Mouse (Mus musculus) small intestine, adult 10 weeks (tissue): Measurements from ENCODE around the gene Dpysl5. TPM values are rescaled to one million over a fixed set of nuclear protein-coding genes. Genes with fewer than 3 reads are reported as not detected.

ENCODE experiments used
- polyA plus RNA-seq: library from polyadenylated mRNA; stranded (reverse); fragments of 350-450 nt; fragmentation: Illumina TruSeq; extraction: RNeasy Lipid Tissue Mini Kit (QIAGEN cat#74804); gene quantifications from one replicate; pipeline ENCODE4 v1.2.3, GENCODE M21; 2014; ENCODE audit warnings: low replicate concordance

Dpysl5 gene
- polyA plus RNA-seq = 0.37 TPM

GRCm38 (mm10) chr5:30711147-30712001 lies at the start of gene Dpysl5:
Gene Dpysl5 (plus strand): TSS chr5:30711564.

GRCm38 (mm10) chr5:30666391-30667195 lies 44.8 kb upstream of the Dpysl5 start, which contains the start of gene Cenpa:
Gene Cenpa (plus strand): TSS chr5:30666777.

GRCm38 (mm10) chr5:30814424-30815119 lies 103.2 kb downstream of the Dpysl5 start, which contains the start of gene Mapre3:
Gene Mapre3 (plus strand): TSS chr5:30814641.

Other genes with a start within 250 kb of the Dpysl5 start
- gene Otof, start 249.6 kb upstream of the Dpysl5 start, polyA plus RNA-seq = not detected
- gene 1700001C02Rik, start 245.5 kb upstream of the Dpysl5 start, polyA plus RNA-seq = not detected
- not detected for gene Cib4, start 165.7 kb upstream of the Dpysl5 start, polyA plus RNA-seq
- gene Kcnk3, start 123.4 kb upstream of the Dpysl5 start, polyA plus RNA-seq = 0.56 TPM
- 5.8 TPM for gene Slc35f6, start 63.6 kb upstream of the Dpysl5 start, polyA plus RNA-seq
- gene Cenpa, start 44.8 kb upstream of the Dpysl5 start, polyA plus RNA-seq = 24.2 TPM
- gene Mapre3, start 103.1 kb downstream of the Dpysl5 start, polyA plus RNA-seq = 9.5 TPM
- gene Tmem214, start 156.4 kb downstream of the Dpysl5 start, polyA plus RNA-seq = 15.1 TPM
- 2.3 TPM for gene Agbl5, start 177.1 kb downstream of the Dpysl5 start, polyA plus RNA-seq
- gene Ost4, start 196.2 kb downstream of the Dpysl5 start, polyA plus RNA-seq = 273 TPM
- 0.11 TPM for gene Emilin1, start 201.8 kb downstream of the Dpysl5 start, polyA plus RNA-seq
- 2.0 TPM for gene Khk, start 209.9 kb downstream of the Dpysl5 start, polyA plus RNA-seq
- gene Cgref1, start 234.0 kb downstream of the Dpysl5 start, polyA plus RNA-seq = 18.4 TPM
- gene Preb, start 248.8 kb downstream of the Dpysl5 start, polyA plus RNA-seq = 17.1 TPM